Mouse (Mus musculus) bone marrow macrophage, adult 2 months (primary cell): ENCODE results near the gene Taar6. TPM values are rescaled to one million over a fixed set of nuclear protein-coding genes. Genes with fewer than 3 reads are reported as not detected.

Experiments
- H3K27ac ChIP-seq: 2 replicates; pipeline ENCODE4 v1.5.1; 2012; ENCODE audit warnings: low read depth, low read length; ENCODE audit not compliant: insufficient read depth
- H3K4me1 ChIP-seq: 2 replicates; pipeline ENCODE4 v1.6.1; 2012; ENCODE audit warnings: low read length; ENCODE audit not compliant: control insufficient read depth, insufficient read depth
- H3K4me3 ChIP-seq: 2 replicates; pipeline ENCODE4 v1.5.1; 2012; ENCODE audit warnings: mild to moderate bottlenecking, low read length, moderate library complexity; ENCODE audit not compliant: insufficient read depth
- CTCF ChIP-seq: IDR thresholded peaks from 2 replicates; pipeline ENCODE4 v1.5.1; 2012; ENCODE audit warnings: low read depth, mild to moderate bottlenecking, low read length, moderate library complexity
- POLR2A ChIP-seq: IDR thresholded peaks from 2 replicates; pipeline ENCODE4 v1.6.1; 2012; ENCODE audit warnings: mild to moderate bottlenecking, low read depth, low read length, borderline replicate concordance
- polyA plus RNA-seq: library from polyadenylated mRNA; stranded (reverse); fragments of >200 nt; gene quantifications from 2 replicates; pipeline ENCODE4 v1.2.4, GENCODE M21; 2012; ENCODE audit not compliant: missing spikeins, insufficient read depth, insufficient read length

The Taar6 gene
- polyA plus RNA-seq, 1 experiment = not detected

DNA sequence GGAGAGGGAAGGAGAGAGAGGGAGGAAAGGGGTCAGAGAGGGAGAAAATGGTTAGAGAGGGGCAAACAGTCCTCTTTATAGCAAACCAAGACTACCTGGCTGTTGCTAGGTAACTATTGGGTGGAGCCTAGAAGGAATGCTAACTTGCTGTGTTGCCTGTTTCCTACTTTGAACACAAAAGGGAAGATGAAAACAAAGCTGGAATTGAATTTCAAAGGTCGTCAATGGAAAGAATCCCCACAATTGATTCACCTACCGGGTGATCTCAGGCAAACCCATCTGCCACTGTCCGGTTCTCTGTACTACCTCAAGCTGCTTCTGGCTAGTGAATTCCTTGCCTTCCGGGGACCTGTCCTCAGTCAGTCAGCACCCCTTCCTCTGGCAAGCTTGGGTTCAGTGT is 7.5 kb downstream of the Taar6 start:
- Histone ChIP-seq H3K4me1 (peaks cover 3% of the 10 kb centered on the region; the same call in 1 of the 2 replicates), H3K4me3 (no peak overlapping the region), H3K27ac (no peak overlapping the region)
- TF ChIP-seq CTCF (no peak), POLR2A (no peak)

DNA sequence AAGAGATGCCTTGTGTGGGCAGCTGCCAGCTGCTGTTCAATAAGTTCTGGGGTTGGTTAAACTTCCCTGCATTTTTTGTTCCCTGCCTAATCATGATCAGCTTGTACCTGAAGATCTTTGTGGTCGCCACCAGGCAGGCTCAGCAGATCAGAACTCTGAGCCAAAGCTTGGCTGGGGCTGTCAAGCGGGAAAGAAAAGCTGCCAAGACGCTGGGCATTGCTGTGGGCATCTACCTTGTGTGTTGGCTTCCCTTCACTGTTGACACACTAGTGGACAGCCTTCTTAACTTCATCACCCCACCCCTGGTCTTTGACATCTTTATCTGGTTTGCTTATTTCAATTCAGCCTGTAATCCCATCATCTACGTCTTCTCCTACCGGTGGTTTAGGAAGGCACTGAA is 14.2 kb downstream of the Taar6 start:
- Histone ChIP-seq H3K4me3 (no peak overlapping the region), H3K27ac (no peak overlapping the region), H3K4me1 (no peaks in the 10 kb centered on the region)
- TF ChIP-seq POLR2A = no peak
- TF ChIP-seq CTCF = no peak

DNA sequence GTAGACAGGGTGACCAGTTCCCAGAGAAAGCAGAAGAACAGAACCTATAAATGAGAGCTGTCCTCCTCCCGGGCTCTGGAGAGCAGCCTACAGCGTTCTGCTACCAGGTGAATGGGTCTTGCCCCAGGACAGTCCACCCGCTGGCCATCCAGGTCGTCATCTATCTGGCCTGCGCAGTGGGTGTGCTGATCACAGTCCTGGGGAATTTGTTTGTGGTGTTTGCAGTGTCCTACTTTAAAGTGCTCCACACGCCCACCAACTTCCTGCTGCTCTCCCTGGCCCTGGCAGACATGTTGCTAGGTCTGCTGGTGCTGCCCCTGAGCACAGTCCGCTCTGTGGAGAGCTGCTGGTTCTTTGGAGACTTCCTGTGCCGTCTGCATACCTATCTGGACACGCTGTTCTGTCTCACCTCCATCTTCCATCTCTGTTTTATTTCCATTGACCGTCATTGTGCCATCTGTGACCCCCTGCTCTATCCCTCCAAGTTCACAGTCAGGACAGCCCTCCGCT is 14.7 kb downstream of the Taar6 start, which contains the start of gene Taar5:
Gene Taar5 (plus strand): TSS at position 51 of the 510 bp plus-strand sequence.
- Histone ChIP-seq H3K4me1 (no peaks in the 10 kb centered on the region), H3K4me3 (no peak within 1 kb of the TSS), H3K27ac (no peak within 1 kb of the TSS)
- no peak for TF ChIP-seq CTCF

DNA sequence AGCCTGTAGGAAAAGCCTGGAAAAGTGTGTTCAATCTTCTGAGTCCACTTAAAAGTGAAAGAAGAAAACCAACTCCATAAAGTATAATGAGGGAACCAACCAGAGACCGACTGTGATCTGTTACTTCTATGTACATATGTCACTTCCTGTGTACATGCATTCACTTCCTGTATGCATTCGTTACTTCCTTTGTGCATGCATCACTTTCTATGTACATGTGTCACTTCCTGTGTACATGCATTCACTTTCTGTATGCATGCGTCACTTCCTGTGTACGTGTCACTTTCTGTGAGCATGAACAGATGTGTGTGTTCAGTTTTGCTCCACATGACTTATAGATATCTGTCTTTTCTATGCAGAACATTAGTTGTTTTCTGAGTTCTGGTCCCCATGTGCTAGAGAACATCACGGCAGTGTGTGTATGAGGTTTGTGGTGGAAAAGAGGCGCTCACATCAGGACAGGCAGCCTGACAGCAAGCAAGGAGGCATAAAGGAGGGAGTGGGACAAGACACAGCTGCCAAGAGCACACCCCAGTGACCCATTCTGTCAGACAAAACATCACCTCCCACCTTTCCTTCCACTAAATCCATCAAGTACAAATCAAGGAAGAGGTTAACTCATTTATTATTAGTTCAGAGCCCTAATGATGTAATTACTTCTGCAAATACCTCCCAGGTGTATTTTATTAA is 20.4 kb downstream of the Taar6 start:
- H3K4me3 ChIP-seq = no peak overlapping the region
- TF ChIP-seq CTCF = no peak
- TF ChIP-seq POLR2A = no peak
- H3K27ac ChIP-seq = no peak overlapping the region

DNA sequence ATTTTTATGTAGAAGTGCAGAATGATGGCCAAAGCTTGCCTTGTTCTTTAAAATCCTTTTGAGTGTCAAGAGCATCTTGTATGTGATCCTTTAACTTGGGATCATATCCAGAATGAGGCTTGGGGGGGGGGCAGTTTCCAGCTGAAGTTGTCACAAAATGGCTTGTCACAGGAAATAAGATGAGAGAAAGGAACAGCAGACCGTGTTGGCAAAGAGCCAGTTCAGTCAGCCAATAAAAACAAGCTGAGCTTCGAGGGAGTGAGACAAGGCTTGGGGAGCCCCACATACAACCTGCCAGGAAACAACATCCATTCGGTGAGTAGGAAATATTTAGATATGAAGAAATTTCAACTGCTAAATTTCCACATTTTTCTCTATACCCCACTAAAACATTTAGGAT is 22.0 kb downstream of the Taar6 start:
- Histone ChIP-seq H3K4me3 (no peak overlapping the region), H3K27ac (no peak overlapping the region), H3K4me1 (peaks cover 2% of the 10 kb centered on the region; the same call in 1 of the 2 replicates)
- TF ChIP-seq POLR2A = no peak
- no peak for TF ChIP-seq CTCF

More for the DNA sequence above, 20.4 kb downstream of the Taar6 start:
- H3K4me1 ChIP-seq = peaks cover 2% of the 10 kb centered on the region; the same call in 1 of the 2 replicates

DNA sequence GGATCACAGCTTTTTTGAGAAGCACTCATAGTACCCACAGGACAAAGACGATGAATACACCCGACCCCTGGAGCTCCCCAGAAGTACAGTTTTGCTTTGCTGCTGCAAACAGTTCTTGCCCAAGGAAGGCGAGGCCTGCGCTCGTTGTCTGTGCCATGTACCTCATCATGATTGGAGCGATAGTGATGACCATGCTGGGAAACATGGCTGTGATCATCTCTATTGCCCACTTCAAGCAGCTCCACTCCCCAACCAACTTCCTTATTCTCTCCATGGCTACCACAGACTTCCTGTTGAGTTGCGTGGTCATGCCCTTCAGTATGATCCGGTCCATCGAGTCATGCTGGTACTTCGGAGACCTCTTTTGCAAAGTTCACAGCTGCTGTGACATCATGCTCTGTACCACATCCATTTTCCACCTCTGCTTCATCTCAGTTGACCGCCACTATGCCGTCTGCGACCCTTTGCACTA is 25.0 kb downstream of the Taar6 start, which contains the start of gene Taar4:
Gene Taar4 (plus strand): TSS at position 51 of the 472 bp plus-strand sequence.
- Histone ChIP-seq H3K27ac (no peak within 1 kb of the TSS), H3K4me3 (no peak within 1 kb of the TSS), H3K4me1 (peaks cover 2% of the 10 kb centered on the region; the same call in 1 of the 2 replicates)
- TF ChIP-seq POLR2A (no peak), CTCF (no peak)

DNA sequence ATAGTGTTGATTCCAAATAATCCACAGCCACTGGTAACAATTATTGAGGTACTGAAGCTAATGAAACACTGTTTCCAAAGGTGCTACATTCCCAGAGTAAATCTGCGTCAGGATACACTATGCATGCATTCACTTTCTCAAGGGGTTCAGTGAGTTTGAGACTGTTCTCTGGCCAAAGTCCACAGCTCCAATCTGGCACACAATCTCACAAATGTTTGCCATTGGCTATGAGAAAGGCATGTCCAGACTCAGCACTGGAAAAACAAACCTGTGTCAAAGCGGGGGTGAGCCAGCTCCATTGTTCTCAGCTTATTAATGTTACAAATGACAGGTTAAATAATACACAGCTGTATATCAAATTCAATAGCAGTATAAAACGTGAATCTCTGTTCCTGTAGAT is 26.4 kb downstream of the Taar6 start:
- Histone ChIP-seq H3K27ac (no peak overlapping the region), H3K4me1 (peaks cover 2% of the 10 kb centered on the region; the same call in 1 of the 2 replicates), H3K4me3 (no peak overlapping the region)
- TF ChIP-seq CTCF (no peak), POLR2A (no peak)

DNA sequence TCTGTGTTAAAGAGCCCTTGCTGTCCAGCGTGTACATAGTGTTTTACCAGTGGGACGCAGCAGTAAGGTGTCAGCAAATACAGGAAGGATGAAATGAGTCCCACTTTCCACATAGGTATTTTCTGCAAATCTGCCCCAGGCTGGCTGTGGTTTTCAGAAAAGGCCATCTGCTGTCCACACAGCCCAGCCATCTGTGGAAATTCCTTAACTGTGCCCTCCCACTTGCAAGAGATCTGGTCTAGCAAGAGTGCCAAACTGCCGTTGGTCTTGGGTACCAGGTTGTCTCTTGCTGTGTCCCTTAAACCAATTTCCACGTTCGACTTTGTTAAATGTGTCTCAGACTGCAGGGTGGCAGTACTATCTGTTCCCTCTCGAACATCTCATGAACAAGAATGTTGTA is 33.7 kb downstream of the Taar6 start:
- TF ChIP-seq POLR2A (no peak), CTCF (no peak)

DNA sequence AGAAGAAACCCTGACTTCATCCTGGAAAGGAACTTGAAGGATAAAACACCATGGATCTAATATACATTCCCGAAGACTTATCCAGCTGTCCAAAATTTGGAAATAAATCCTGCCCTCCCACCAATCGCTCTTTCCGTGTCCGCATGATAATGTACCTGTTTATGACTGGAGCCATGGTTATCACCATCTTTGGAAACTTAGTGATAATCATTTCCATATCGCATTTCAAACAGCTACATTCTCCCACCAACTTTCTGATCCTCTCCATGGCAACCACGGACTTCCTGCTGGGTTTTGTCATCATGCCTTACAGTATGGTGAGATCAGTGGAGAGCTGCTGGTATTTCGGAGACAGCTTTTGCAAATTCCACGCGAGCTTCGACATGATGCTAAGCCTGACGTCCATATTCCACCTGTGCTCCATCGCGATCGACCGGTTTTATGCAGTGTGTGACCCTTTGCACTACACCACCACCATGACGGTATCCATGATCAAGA is 35.9 kb downstream of the Taar6 start, which contains the start of gene Taar3:
Gene Taar3 (plus strand): TSS at position 51 of the 498 bp plus-strand sequence.
- Histone ChIP-seq H3K27ac (no peak within 1 kb of the TSS), H3K4me1 (peaks cover 5% of the 10 kb centered on the region), H3K4me3 (no peak within 1 kb of the TSS)
- TF ChIP-seq CTCF = no peak
- TF ChIP-seq POLR2A = no peak

More for the DNA sequence above, 33.7 kb downstream of the Taar6 start:
- no peak overlapping the region for H3K4me3 ChIP-seq
- H3K27ac ChIP-seq = no peak overlapping the region
- H3K4me1 ChIP-seq = peaks cover 2% of the 10 kb centered on the region

DNA sequence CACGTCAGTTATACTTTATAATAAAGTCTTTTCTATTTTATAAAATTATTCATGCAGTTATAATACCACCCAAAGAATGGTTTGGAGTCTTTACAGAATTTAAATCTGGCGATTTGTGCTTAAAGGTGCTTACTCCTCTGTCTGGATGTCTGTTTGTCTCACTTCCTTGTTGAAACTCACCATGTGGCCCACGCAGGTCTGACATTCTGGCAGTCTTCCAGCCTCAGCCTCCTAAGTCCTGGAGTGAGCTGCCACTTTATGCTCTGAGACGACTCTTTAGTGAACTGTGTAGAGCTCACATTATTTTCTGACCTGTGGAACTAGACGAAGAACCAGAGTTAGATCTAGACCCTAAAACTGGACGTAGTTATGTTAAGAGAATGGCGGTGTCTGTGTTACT is 37.4 kb downstream of the Taar6 start:
- Histone ChIP-seq H3K4me1 (peaks cover 5% of the 10 kb centered on the region), H3K4me3 (no peak overlapping the region), H3K27ac (no peak overlapping the region)
- no peak for TF ChIP-seq CTCF
- TF ChIP-seq POLR2A = no peak
